Mouse (Mus musculus) lung, postnatal 36 days (tissue): ENCODE results near the gene Disc1.
A peak's percentile ranks its signal among the peaks of the same experiment; 100 is the strongest.

Experiments used
- DNase-seq: peaks from one replicate; pipeline ENCODE4 v3.0.0; 2022; ENCODE audit warnings: mixed read lengths

Disc1 gene

DNA sequence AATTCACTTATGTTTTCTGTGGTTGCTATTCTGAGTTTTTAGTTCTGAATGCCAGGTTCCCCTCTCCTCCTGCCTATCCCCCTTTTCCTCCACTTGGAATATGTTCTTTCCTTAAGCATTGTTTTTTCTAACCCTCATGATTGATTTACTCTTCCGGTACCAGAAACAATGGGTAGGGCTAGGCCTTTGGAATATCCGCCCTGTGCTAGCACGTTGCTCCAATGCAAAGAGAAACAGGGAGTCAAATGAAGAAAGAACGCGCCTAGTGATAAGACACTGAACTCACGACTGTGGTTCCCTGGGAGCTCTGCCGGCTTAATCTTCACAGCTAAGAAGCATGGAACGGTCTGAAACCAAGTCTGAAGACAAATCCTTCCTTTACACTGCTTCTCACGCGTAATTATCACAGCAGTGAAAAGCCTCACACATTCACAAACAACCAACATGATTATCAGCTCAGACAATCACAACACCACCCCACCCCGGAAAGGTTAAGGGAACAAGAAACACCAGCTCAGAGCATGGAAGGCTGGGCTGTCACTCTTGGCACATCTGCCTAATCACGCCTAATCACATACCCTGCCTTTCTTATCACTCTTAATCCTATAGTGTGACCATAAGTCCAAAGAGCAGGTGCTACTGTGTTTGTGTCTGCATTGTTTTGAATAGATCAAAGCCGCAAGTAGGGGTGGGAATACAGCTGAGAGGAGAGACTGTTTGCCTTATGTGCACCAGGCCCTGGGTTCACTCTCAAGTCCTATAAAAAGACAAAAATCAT lies 218.3 kb downstream of the Disc1 start:
- DNase-seq: peak; percentile 50

DNA sequence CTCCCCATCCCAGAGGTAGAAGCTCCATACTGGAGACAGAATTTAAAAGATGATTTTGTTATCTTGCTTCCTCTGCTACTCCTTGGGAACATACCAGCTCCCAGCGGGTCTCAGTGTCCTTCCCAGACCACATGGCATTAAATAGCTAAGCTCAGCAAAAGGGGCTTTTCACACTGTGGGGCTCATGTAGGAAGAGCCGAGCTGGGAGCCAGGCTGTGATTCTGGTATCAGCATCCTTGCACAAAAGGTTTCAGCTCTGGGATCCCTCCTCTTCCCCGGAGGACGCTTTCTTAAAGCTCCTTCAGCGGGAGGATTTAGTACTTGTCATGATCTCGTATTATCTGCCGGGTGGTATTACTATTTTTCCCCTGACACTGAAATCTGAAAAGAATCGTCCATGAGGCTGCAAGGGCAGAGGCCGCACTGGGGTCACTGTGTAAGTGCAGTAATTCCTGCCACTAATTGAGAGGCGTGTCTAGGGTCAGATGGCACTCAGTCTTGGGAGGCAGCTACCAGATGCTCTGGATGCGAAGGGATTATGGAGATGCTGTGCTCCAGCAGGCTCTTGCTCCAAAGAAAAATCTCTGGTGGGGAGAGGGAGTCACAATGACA lies 223.2 kb downstream of the Disc1 start:
- DNase-seq: no peak

DNA sequence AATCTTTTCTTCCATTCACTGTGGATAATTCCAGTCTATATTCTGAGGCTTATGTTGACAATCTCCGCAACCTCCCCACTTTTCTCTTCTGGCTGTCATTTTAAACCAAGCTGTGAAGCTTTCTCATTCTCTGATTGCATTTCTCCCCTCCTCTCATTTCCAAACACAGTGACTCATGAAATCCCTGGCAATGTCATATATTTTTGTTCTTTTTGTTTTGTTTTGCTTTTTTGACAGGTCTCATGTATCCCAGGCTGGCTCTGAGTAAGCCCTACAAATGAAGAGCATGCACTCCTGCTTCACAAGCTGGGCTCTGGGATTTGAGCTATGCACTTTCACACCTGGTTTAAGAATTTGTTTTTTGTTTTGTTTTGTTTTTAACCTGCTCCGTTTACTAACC lies 225.2 kb downstream of the Disc1 start:
- no peak for DNase-seq

DNA sequence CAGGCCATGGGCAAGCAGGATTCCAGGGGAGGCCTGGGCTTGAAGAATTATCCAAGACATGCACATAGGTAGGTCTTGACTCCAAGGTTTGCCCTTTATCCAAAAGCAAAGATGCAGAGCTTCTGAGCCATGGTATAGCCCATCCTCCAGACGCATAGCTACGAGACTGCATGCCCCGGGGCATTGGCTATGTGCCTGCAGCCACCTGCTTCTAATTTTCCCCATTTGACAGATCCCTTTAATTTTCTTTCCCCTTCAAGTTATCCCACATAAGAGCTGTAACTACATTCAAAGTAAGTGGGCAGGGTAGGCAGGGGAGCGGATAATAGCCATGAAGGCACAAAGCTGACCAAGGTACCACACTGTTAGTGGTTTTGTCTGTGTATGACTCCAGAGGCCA lies 225.9 kb downstream of the Disc1 start:
- no peak for DNase-seq

DNA sequence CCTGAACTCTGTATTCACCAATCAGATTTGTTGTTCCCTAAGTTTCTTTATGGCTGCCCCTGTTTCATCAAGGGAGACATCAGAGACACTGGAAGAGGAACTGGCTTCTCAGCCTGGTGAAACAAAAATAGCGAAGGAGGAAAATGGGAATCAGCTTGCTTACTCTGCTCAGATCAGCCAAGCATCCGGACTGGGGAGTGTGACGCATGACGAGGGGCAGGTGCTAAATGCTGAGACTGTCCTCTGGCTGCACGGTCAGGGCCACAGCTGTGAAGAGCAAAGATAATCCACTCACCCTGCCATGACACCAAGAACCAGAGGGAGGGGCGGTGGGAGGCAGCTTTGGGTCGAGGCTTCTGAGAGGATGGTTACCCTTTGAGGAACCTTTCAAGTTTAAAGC lies 228.5 kb downstream of the Disc1 start:
- peak; percentile 31 for DNase-seq

DNA sequence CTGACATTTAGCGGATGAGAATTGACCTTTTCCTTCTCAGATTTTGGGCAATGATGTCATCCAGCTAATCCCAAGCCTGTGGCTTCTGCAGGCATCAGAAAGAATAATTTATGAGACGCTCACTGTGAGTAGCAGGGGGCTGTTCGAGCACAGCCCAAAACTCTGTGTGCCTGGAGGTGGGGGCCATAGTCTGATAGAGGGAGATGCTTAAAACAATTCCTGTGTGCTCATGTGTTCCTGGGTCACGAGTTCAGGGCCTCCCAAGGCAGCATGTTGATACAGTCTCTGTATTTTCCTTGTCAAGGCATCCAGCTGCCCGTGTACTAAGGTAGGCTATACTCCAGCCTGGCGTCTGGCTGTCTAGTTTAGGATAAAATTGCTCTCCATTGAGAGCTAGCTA lies 229.5 kb downstream of the Disc1 start:
- no peak for DNase-seq

DNA sequence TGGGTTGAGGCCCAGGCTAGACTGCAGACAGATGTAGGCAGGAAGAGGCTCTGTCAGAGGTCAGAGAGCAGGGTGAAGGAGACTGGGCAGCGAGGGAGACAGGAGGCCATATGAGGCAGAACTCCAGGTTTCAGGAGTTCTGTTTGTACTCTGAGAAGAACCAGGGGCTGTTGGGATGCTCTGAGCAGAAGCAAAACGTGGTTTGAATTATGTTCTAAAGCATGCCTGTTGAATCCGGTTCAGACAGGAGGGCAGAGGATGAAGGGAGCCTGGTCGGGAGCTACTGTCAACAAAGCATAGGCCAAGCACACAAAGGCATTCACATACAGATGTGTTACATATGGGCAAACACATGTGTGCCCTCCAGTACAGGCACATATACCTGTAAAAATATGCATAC lies 230.9 kb downstream of the Disc1 start:
- no peak for DNase-seq

DNA sequence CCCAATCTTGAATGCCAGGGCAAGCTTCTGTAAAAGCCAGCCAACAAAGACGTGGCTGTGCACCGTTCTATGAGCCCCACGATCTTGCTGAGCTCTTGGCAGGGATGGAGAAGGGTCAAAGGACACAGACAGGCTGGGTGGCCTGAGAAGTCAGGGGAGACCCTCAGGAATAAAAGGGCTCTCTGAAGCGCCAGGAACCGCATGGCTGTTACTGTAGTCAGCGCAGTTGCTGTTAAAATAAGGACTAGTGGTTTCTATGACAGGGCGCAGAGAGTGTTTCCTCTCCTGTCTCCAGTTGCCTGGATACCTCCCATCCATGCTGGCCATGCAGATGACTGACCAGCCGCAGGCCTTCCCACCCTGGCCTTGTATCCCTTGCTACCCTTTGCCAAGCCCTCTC lies 231.4 kb downstream of the Disc1 start:
- no peak for DNase-seq

DNA sequence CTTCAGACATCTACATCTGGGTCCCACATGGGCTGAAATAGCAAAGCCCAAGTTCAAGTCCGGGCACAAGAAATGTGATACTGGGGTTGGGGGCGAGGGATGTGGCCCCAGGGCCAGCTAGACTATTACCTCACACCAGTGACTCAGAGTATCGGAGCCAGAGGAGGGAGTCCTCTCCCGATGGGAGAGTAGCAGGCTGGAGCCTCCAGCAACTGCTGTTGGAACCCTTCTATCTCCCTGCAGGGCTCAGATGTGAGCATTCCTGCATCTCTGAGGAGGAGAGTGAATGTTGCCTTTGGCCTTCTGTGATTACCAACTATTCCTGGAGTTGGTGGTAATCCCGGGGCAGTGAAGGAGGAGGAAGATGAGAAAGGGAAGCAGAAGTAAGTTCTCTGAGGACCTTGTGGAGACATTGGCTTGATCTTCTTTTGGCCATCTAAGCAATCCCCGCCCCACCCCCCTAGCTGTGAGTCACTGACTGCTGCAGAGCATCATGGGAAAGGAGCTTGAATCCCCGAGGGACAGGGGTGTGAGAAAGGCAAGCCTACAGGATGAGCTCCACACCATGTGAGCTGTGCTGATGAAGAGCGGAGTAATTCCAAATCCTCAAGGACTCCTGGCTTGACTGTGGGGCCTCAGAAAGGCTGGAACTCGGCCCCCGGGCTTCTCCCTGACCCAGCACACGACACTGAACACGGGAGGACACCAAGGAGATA lies 232.1 kb downstream of the Disc1 start:
- DNase-seq: peak; percentile 75

DNA sequence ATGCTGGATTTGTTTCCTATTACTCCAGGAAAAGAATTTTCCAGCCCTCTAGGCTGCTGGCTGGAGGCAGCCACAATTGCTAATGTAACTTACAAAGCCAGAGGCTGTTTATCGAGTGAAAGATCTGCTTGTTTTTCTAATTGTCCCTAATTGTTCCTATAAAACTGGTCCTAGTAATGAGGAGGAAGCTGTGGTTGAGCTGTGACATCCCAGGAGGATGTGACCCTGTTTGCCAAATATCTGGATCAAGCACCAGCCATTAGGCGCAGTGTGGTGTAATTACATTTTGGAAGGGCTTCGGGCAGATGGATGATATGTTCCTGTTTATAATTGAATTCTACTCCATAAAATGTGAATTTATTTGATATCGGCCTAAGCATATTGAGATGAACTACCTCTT lies 233.3 kb downstream of the Disc1 start:
- DNase-seq: no peak

DNA sequence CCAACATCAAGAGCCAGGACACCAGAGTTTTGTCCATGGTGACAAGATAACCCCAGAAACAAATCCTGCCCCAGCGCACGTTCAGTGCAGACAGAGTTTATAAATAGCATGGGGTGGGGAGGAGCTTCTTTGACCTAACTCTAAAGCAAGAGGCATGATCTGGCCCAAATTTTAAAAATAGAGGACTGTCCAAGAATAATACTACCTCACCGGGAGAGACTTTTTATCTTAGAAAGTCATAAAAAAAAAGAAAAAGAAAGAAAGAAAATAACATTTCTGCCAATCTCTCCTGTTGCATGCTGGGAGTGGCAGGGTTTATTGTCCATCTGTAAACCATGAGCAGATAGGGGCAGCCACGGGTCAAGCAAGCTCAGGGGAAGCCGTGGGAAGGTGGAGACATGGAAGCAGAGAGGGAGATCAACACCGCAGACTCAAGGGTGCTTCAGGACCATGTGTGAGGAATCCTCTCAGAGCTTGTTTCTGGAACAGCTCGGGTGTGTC lies 233.9 kb downstream of the Disc1 start:
- DNase-seq: no peak

DNA sequence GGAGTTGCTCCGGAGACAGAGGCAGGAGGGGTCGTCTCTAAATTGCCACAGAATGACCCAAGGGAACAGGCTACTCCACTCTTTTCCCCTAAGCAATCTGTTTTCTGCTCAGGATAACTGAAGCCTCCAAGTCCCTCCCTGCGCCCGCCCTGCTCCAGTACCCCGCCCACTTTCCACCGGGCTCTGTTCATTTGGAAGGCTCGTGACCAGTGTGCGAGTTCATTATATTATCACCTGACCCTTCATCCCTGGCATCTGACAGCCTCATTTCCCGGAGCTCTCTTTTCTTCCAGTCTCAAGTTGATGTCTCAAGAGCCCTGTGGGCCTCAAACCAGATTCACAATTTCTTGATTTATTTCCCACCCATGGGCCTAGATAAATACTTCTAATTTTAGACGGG lies 237.5 kb downstream of the Disc1 start:
- DNase-seq: peak; percentile 15

DNA sequence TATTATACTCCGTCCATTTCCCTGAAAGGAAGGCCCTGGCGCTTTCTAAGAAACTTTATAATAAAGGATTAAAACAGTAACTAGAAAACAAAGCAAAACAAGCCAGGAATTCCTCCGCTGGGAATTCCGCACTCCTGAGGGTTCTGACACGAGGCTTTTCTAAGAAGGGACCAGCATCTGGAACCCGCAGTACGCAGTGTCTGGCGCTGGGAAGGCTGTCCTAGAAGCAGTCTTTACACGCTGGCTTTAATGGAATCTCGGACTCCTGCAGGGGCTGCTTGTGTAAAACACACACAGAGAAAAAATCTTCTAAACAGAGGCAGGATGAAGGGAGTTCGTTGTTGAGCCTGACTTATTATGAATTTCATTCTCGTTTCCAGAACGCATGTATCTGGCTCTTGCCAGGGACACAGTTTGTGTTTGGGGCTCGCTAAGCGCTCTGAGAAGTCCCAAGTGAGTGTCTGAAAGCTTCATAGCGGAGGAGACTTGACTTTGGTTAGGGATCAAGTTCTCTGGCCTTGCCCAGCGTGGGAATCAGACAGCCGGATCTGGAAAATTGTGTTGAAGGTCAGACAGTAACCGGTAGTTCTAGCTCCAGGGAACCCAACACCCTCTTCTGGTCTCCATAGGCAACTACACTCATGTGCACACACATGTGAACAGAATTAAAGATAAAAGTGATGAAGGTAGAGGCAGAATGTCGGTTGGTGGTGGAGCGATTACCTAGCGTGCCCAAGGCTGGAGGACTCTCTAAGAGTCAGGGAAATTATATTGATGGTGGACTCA lies 238.1 kb downstream of the Disc1 start:
- peak; percentile 18 for DNase-seq

DNA sequence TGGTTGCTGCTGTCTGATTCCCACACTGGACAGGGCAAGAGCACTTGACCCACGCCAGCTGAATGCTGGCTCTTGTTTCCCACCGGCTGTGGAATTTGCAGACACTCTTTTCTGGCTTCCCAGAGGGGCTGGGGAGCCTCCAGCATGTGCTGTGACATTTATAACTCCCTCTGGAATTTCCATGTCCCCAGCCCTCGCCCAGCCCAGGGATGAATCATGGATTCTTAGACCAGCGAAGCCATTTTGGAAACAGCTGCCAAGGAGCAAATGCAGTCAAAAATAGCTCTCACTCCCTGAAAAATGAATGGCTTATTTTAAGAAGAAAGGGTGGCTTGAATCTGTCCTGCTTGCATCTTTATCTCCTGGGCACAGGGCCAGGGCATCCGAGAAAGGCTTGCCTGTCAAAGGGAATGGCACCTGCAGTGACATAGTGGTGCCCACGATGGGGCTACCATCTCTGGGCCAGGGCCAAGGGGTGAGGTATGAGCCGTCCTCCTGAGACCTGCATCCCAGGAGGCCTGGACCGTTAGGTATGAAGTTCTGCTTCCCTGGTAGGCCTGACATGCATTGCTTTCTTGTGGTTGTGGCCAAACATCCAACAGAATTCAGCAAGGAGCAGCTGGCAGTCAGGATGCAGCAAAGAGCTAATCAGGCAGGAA lies 239.1 kb downstream of the Disc1 start:
- peak; percentile 59 for DNase-seq

DNA sequence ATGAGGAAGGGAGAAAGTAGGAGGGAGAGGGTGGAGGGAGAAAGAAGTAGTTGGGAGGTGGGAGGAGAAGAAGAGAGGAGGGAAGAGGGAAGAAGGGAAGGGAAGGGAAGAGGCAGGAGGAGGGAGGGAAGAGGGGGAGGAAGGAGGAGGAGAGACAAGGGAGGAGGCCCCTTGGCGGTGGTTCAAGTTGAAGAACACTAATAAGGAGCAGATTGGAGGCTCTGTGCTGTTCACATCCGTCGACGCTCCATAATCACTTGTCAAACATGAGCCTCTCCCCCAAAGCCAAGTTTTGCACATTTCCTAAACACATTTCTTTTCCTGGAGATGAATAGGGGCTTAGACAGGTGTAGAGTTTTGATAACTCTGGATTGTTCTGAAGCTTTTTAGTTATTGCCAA lies 245.3 kb downstream of the Disc1 start:
- peak; percentile 15 for DNase-seq

DNA sequence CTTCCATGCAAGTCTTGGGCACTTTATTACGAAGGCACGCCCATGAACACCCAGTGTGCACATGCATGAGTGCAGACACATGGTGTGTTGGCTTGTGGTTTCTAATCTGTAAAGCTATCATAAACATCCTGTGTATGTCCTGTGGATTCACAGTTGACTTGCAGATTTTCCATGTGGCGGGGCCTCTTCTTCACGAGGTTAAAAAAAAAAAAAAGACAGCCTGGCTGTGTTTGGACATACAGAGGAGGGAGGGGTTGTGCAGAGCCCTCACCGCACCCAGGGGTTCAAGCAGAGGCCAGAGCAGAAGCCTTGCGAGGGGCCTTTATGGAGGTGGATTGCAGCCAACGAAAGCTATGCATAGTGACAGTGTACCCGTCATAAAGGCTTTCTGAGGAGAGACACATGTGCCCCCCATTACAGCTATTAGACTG lies 248.0 kb downstream of the Disc1 start:
- DNase-seq: peak; percentile 18

DNA sequence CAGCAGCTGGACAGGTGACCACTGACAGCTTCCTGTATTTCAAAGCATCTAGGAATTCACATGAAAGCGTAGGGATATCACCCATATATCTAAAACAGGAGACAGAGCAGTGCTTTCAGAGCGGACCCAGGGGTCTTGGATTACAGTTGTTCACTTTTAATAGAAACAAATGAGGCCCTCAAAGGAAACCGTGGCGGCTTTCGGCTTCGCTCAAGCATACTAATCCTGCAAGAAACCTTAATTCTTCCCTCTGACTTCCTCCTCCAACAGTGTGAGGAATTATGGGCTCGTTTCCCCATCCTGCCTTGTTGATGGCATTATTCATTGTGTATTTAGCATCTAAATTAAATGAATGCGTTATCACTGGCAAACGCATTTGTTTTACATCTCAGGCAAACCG lies 252.7 kb downstream of the Disc1 start:
- no peak for DNase-seq

DNA sequence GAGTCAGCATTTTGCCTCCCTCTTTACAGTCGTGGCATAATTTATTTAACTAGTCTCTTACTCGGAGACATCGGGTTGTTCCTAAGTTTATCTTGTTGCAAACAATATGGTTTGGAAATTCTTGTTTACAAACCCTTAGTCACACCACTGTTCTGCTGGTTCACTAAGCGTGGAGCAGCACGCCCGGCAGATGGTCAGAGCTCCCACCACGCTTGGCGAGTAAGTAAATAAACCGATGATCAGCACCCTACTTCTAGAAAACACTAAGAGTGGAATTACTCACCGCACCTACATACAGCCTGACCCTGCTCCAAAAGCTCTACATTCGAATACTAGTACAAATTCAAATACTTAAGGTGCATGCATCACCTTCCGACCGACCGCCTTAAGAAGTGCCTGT lies 256.0 kb downstream of the Disc1 start:
- no peak for DNase-seq
